Mouse (Mus musculus) small intestine, adult 2 months (tissue): ENCODE measurements at regions not wholly inside any gene's neighbourhood (a gene's known extent, or its start where the extent isn't known, plus 50 kb on each side); places are given as distances from the start of the nearest gene placed in this dataset.

Source experiments
- H3K27ac ChIP-seq: fragments of 200-500 bp; 2 replicates; pipeline ENCODE4 v1.5.1; 2012; ENCODE audit warnings: low read depth, low read length, control low read depth, inconsistent platforms; ENCODE audit not compliant: insufficient read depth
- H3K27me3 ChIP-seq: fragments of 200-500 bp; 2 replicates; pipeline ENCODE4 v1.6.1; 2012; ENCODE audit warnings: mild to moderate bottlenecking, moderate library complexity, low read length, inconsistent platforms; ENCODE audit not compliant: control insufficient read depth, insufficient read depth
- H3K36me3 ChIP-seq: fragments of 200-500 bp; 2 replicates; pipeline ENCODE4 v1.6.1; 2012; ENCODE audit warnings: mild to moderate bottlenecking, low read length, control low read depth, inconsistent platforms; ENCODE audit not compliant: control insufficient read depth, insufficient read depth
- H3K4me1 ChIP-seq: fragments of 200-500 bp; 2 replicates; pipeline ENCODE4 v1.6.1; 2012; ENCODE audit warnings: low read length, inconsistent platforms, mixed read lengths; ENCODE audit not compliant: control insufficient read depth, insufficient read depth, insufficient read length
- H3K4me3 ChIP-seq: fragments of 200-500 bp; 2 replicates; pipeline ENCODE4 v1.5.1; 2012; ENCODE audit warnings: low read depth, mild to moderate bottlenecking, control low read depth, inconsistent platforms, low read length, moderate library complexity
- CTCF ChIP-seq: fragments of 200-500 bp; IDR thresholded peaks from 2 replicates; pipeline ENCODE4 v1.5.1; 2012; ENCODE audit warnings: low read depth, mild to moderate bottlenecking, control low read depth, inconsistent platforms, low read length, moderate library complexity, mixed read lengths; ENCODE audit not compliant: insufficient replicate concordance, insufficient read length; ENCODE audit errors: extremely low read depth
- POLR2A ChIP-seq: fragments of 200-500 bp; IDR thresholded peaks from 2 replicates; pipeline ENCODE4 v1.6.1; 2012; ENCODE audit warnings: low read depth, mild to moderate bottlenecking, control low read depth, inconsistent platforms, low read length, moderate library complexity
- WGBS: fragments of 180-500 bp; shearing (Covaris S2); methylation state at CpG from one replicate; pipeline ENCODE4 v1.1.7; 2018; 5-methylcytosine and 5-hydroxymethylcytosine counted together

DNA sequence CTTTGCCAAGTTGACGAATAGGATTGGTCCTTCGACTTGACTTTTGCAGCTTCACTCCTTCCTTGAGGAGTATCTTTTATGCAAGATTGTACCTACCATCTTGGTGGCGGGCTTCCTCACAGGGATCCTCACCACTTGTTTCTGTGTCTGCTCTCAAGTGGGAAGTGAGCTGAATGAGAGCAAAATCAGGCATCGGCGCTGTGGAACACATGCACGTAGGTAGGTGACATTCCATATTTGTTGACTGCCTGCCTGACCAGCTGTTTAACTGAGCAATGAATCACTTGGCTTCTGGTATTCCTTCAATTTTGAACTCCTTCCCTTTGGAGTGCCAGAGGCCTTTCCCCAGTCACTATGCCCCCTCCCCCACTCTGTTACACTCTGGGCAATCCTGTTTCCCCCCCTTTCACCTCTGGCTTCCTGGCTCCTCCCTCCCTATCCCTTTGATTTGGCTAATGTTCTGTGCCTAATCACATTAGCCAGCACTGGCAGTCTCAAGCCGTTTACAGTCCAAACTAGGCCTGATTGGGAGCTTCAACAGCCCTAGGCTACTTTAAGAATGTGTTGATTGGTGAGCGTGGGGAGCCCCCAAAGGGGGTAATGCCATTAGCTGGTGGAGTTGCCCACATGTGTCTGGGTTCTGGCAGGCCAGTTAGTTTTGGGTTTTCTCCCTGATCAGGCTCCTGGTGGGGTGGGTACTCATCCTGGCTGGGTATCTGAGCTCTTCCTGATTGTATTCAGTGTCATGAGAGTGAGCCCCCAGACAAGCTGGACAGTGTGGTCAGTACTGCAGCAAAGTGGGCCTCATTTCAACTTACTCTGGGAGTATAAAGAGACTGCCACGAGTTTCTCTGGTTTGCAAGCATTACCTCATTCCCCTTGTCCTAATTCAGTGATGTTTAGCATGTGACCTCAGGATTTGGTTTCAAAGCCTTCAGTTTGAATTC lies 285.8 kb downstream of the Bcl11a start:
- H3K4me3 ChIP-seq: no peak overlapping the region
- peaks cover 2% of the 10 kb centered on the region; the same call in 1 of the 2 replicates for H3K4me1 ChIP-seq
- no peak for TF ChIP-seq POLR2A
- TF ChIP-seq CTCF: no peak
- no peak overlapping the region for H3K27ac ChIP-seq
- no peaks in the 10 kb centered on the region for H3K36me3 ChIP-seq
- WGBS: 77% methylated on average over 9 of the region's 9 CpGs
- no peaks in the 10 kb centered on the region for H3K27me3 ChIP-seq

DNA sequence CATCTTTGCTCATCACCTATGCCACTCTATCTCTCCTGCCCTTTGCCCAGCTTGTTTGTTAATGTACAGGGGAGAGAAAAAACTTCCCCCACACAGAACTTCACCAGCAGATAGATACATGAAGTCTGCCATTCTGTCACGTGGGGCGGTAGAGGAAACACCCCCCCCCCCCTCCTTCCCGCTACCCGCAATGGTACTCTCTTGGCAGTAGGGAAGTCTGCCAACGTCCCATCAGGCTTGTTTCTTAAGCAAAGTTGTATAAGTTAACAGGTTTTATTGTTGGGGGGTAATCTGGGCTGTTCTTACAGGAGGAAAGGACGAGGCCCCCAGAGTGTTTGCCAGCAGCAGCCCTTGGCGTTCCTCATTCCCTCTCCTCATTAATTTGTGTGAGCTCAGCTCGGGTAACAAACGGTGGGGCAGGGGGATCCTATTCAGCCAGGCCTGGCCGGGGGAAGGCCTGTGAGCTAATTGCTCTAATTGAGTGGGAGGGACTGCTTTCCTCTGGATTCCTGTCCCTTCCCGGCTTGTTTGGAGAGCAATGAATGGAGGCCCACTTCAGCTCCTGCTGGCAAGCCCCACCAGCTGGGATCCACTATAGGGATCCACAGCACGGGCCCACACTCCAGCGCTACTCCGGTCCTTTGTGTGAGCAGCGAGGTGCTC lies 292.5 kb downstream of the Bcl11a start:
- WGBS: 59% methylated on average over 15 of the region's 15 CpGs
- no peak for TF ChIP-seq CTCF
- no peak for TF ChIP-seq POLR2A
- H3K36me3 ChIP-seq: no peaks in the 10 kb centered on the region
- H3K4me3 ChIP-seq: no peak overlapping the region
- H3K27ac ChIP-seq: no peak overlapping the region
- no peaks in the 10 kb centered on the region for H3K27me3 ChIP-seq
- peaks cover 11% of the 10 kb centered on the region for H3K4me1 ChIP-seq

DNA sequence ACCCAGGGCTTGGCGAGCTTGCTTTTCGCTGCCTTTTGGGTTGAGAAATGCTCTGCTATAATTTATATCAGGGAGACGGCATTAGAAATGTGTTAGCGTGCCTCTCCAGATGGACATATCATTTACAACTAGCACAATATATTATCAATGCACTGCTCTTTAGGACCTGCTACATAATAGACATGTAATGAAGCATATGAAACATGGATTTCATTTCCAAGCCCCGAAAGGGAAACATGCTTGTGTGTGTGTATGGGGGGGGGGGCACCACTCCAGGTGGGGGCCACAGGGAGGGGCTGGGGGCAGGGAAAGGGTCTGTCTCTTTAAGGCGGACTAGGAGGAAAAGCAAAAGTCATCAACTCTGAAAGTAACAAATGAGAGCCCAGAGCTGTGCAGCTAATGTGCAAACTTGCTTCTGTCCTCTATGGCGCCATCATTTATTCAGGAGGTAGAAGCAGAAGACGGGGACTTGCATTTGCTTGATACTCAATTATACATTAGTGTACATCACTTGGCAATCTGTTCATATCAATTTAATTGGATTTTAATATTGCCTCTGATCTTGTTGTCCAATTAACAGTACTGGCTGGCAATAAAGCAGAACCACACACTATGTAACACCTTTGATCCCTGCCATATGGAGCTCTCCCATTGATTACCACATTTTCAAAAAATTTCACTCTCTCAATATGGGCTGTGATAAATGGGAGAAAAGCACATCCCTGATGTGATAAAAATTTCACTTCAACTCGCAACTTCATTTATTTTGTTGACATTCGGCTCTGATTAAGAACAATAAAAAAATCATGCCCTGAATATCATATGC lies 293.2 kb downstream of the Bcl11a start:
- Histone ChIP-seq H3K4me1 (peaks cover 11% of the 10 kb centered on the region), H3K36me3 (no peaks in the 10 kb centered on the region), H3K4me3 (no peak overlapping the region), H3K27me3 (no peaks in the 10 kb centered on the region), H3K27ac (no peak overlapping the region)
- TF ChIP-seq POLR2A (no peak), CTCF (no peak)
- 71% methylated on average over 10 of the region's 10 CpGs for WGBS

DNA sequence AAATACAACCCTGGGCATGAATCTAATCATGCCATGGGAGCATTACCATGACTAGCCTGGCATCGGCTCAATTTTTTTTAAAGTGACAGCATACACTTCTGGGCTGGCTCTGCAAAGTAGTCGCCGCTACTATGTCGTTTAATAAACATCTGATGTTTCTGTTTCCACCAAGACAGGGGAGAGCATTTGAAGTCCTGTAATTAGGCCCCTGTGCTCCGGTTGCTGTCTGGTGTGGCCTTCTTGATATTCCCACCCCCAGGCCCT lies 293.8 kb downstream of the Bcl11a start:
- TF ChIP-seq POLR2A (no peak), CTCF (no peak)
- H3K4me3 ChIP-seq: peak overlapping the region; percentile 57
- no peaks in the 10 kb centered on the region for H3K36me3 ChIP-seq
- peaks cover 11% of the 10 kb centered on the region for H3K4me1 ChIP-seq
- H3K27ac ChIP-seq: peak overlapping the region; percentile 56
- H3K27me3 ChIP-seq: no peaks in the 10 kb centered on the region
- WGBS: 20% methylated on average over 5 of the region's 5 CpGs

DNA sequence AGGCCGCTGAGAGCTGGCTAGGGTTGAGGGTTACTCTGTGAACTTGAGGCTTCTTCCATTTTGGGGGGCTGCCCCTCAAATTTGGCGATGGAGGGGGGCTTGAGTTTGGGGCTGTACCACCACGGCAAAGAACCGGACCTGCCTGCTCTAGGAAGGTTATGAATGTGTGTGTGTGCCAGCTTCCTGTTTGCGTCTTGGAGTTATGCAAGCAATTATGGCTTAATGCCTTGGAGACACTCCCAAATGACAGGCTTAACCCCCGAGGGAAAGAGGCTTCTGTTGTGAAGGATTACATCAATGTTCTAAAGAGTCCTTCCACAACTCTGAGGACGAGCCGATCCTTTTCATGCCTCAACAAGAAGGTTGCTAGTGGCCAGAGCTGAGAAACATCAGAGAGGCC lies 294.1 kb downstream of the Bcl11a start:
- Histone ChIP-seq H3K4me3 (peak overlapping the region; percentile 57), H3K27ac (peak overlapping the region; percentile 56), H3K4me1 (peaks cover 11% of the 10 kb centered on the region), H3K27me3 (no peaks in the 10 kb centered on the region), H3K36me3 (no peaks in the 10 kb centered on the region)
- TF ChIP-seq CTCF (no peak), POLR2A (0 out of 2 replicates have a peak, but pooled peaks have one; percentile 11)
- 8% methylated on average over 8 of the region's 8 CpGs for WGBS

DNA sequence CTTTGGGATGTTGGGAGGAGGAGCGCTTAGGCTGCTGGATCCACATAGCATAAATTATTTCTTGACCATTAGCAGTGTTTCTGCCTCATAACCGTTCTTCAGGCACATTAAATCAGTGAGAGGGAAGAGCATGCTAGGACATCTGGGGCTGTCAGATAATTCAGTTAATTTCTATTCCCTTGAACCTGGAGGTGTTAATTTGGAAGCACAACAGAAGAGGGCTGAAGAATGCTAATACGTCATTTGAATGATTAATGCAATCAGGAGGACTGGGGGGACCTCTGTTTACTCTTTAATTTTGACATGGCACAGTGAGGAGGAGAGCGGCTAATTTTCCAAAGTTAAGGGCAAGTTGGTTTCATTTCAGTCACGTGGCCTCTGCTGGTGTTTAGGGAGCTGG lies 294.8 kb downstream of the Bcl11a start:
- WGBS: 51% methylated on average over 5 of the region's 5 CpGs

More for the DNA sequence above, 294.8 kb downstream of the Bcl11a start:
- Histone ChIP-seq H3K4me1 (peaks cover 11% of the 10 kb centered on the region), H3K27me3 (no peaks in the 10 kb centered on the region), H3K4me3 (no peak overlapping the region), H3K27ac (no peak overlapping the region), H3K36me3 (no peaks in the 10 kb centered on the region)
- TF ChIP-seq POLR2A (no peak), CTCF (no peak)
